Mouse (Mus musculus) olfactory bulb, adult 2 months (tissue): Measurements from ENCODE around the gene Lrba.

Source experiments
- CTCF ChIP-seq: fragments of 200-500 bp; IDR thresholded peaks from 2 replicates; pipeline ENCODE4 v1.5.1; 2012; ENCODE audit warnings: low read depth, mild to moderate bottlenecking, low read length, moderate library complexity; ENCODE audit not compliant: insufficient read depth
- POLR2A ChIP-seq: fragments of 200-500 bp; IDR thresholded peaks from 2 replicates; pipeline ENCODE4 v1.6.1; 2012; ENCODE audit warnings: mild to moderate bottlenecking, low read depth, low read length, moderate library complexity; ENCODE audit not compliant: insufficient read depth

GRCm38 (mm10) chr3:86832115-86832514 is 607.6 kb downstream of the Lrba start:
- TF ChIP-seq CTCF (no peak), POLR2A (no peak)
